Comparison of ENCODE assay signal across 10 mouse cellular contexts in the genomic region with DNA sequence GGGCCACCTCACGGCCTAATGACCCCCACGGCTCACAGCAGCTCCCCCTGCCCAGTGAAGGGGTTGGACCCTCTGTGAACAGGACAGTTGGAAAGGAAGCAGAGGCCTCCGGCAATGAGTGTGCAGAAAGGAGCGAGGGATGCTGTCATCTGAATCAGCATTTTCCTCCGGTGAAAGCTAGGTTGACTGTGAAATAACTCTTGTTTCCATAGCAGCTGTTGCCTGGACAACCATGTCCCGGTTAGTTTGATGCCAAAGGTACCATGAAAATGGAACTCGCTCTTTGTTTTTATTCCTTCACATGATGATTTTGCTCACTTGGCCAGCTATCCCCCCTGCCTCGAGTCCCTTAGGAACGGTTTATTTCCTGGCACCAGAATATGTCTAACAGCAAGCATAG. TPM values are rescaled to one million over a fixed set of nuclear protein-coding genes. Genes with fewer than 3 reads are reported as not detected.
DNase-seq lines count a peak whose midpoint lies in the region; ATAC-seq and TF ChIP-seq lines count a peak whose summit lies in the region.
"Had no signal": no experiment of that assay in that cellular context is flagged by ENCODE, and none has a peak within 500 bp of the region (broad histone marks: within the 10 kb centered on the region; RNA-seq: fewer than 3 reads in every experiment).

No protein-coding gene starts in this region.

- peaks cover 67% of the 10 kb centered on the region for H3K4me1 ChIP-seq in neural tube, embryonic 13.5 days (replicated peaks)
- peaks cover 11% of the 10 kb centered on the region; the same call in 1 of the 2 replicates for H3K4me1 ChIP-seq in intestine, postnatal 0 days (replicated peaks; ENCODE audit: control insufficient read depth, insufficient read depth, low read length)
- H3K4me1 ChIP-seq in thymus, adult 2 months (replicated peaks; ENCODE audit: control insufficient read depth, insufficient read depth, low read length): peaks cover 15% of the 10 kb centered on the region

- no peak for TF ChIP-seq POLR2A in thymus, adult 2 months (IDR thresholded peaks at IDR 0.05; ENCODE audit: control insufficient read depth, extremely low read depth, insufficient read depth, low read length, poor library complexity)

- peak; percentile 63 for DNase-seq in R1 (ENCODE audit: low read depth, low spot score)
- DNase-seq in embryo, embryonic 10.5 days (ENCODE audit: low spot score): peak; percentile 16
- peak; percentile 78 to 89 for DNase-seq in layer of hippocampus, adult 2 months (ENCODE audit: low spot score in 2 of 2)
- no peak for DNase-seq in testis, postnatal 10 days (ENCODE audit: low spot score)
- no peak for DNase-seq in thymus, adult 2 months
- DNase-seq in kidney, postnatal 4 days: no peak
- DNase-seq: spleen, adult 18-20 months had no signal

- H3K9me3 ChIP-seq in neural tube, embryonic 13.5 days: no peaks in the 10 kb centered on the region
- H3K9me3 ChIP-seq in intestine, postnatal 0 days (ENCODE audit: control insufficient read depth): no peaks in the 10 kb centered on the region

- ATAC-seq in neural tube, embryonic 13.5 days (ENCODE audit: low read depth): no peak
- ATAC-seq in intestine, postnatal 0 days: no peak

- H3K27me3 ChIP-seq in neural tube, embryonic 13.5 days: peaks cover 15% of the 10 kb centered on the region
- H3K27me3 ChIP-seq in intestine, postnatal 0 days (replicated peaks; ENCODE audit: control insufficient read depth, insufficient read depth, low read length): peaks cover 22% of the 10 kb centered on the region; the same call in 1 of the 2 replicates
- no peaks in the 10 kb centered on the region for H3K27me3 ChIP-seq in thymus, adult 2 months (ENCODE audit: control insufficient read depth, insufficient read depth, low read length)

- no peak for TF ChIP-seq CTCF in layer of hippocampus, adult 2 months (conservative IDR thresholded peaks at IDR 0.05)
- no peak for TF ChIP-seq CTCF in intestine, postnatal 0 days (IDR thresholded peaks at IDR 0.05; ENCODE audit: low read depth)
- no peak for TF ChIP-seq CTCF in thymus, adult 2 months (IDR thresholded peaks at IDR 0.05; ENCODE audit: borderline replicate concordance, control insufficient read depth, extremely low read depth, insufficient read depth, low read length, poor library complexity)

- WGBS in neural tube, embryonic 13.5 days: 30% methylated on average over 9 of the region's 9 CpGs
- 69% methylated on average over 9 of the region's 9 CpGs for WGBS in intestine, postnatal 0 days
- WGBS in thymus, adult 2 months: 61% methylated on average over 9 of the region's 9 CpGs

- H3K4me3 ChIP-seq in layer of hippocampus, adult 2 months: peak overlapping the region; percentile 28
- no peak overlapping the region for H3K4me3 ChIP-seq in neural tube, embryonic 13.5 days
- no peak overlapping the region for H3K4me3 ChIP-seq in intestine, postnatal 0 days (ENCODE audit: low read depth, low read length)
- no peak overlapping the region for H3K4me3 ChIP-seq in thymus, adult 2 months (ENCODE audit: control insufficient read depth, insufficient read depth, low read length)

- no peaks in the 10 kb centered on the region for H3K36me3 ChIP-seq in neural tube, embryonic 13.5 days
- no peaks in the 10 kb centered on the region for H3K36me3 ChIP-seq in intestine, postnatal 0 days (ENCODE audit: control insufficient read depth, insufficient read depth)
- no peaks in the 10 kb centered on the region for H3K36me3 ChIP-seq in thymus, adult 2 months (ENCODE audit: control insufficient read depth, insufficient read depth, low read length)

- H3K9ac ChIP-seq in neural tube, embryonic 13.5 days: peak overlapping the region; percentile 45
- no peak overlapping the region for H3K9ac ChIP-seq in intestine, postnatal 0 days (ENCODE audit: low read depth, low read length)

- peak overlapping the region; percentile 96 for H3K27ac ChIP-seq in layer of hippocampus, adult 2 months
- peak overlapping the region; percentile 72 for H3K27ac ChIP-seq in neural tube, embryonic 13.5 days (replicated peaks)
- H3K27ac ChIP-seq in intestine, postnatal 0 days (ENCODE audit: low read depth, low read length): no peak overlapping the region
- H3K27ac ChIP-seq in thymus, adult 2 months (ENCODE audit: control insufficient read depth, insufficient read depth, low read length): no peak overlapping the region

- peak overlapping the region; percentile 14 for H3K4me2 ChIP-seq in neural tube, embryonic 13.5 days
- no peak overlapping the region for H3K4me2 ChIP-seq in intestine, postnatal 0 days (replicated peaks; ENCODE audit: low read depth)

RNA-seq across cellular contexts. Expression of gene Setd6, which starts 15.4 kb away (rescaled TPM):
- total RNA-seq in layer of hippocampus, adult 2 months (2021): 10 to 100 TPM; 16.4 to 21.9 TPM
- polyA plus RNA-seq in neural tube, embryonic 13.5 days (2015; fragmentation: Nextera tagmentation; extraction: Ambion mirVana): 20.1 and 24.3 TPM in 2 replicates
- polyA plus RNA-seq in intestine, postnatal 0 days (2015; fragmentation: Nextera tagmentation; extraction: Ambion mirVana): 8.2 and 9.3 TPM in 2 replicates
- polyA plus RNA-seq in thymus, adult 2 months (2012; rRNA removed): 12.5 and 13.5 TPM in 2 replicates

RNA-seq across cellular contexts. Expression of gene Ndrg4, which starts 23.5 kb away (rescaled TPM):
- 1,000 to 10,000 TPM; 1,421 to 1,432 TPM for total RNA-seq in layer of hippocampus, adult 2 months (2021)
- 244 and 275 TPM in 2 replicates for polyA plus RNA-seq in neural tube, embryonic 13.5 days (2015; fragmentation: Nextera tagmentation; extraction: Ambion mirVana)
- polyA plus RNA-seq in intestine, postnatal 0 days (2015; fragmentation: Nextera tagmentation; extraction: Ambion mirVana): 11.5 and 13.1 TPM in 2 replicates
- polyA plus RNA-seq in thymus, adult 2 months (2012; rRNA removed): 7.4 and 28.3 TPM in 2 replicates
- total RNA-seq: megakaryocyte progenitor cell, adult 5-6 weeks had no signal

Comparison
In these comparisons a context has a peak if more than half of its experiments do, and no peak if none do; other contexts are left out.
1. DNase-seq: peak in R1 (single experiment), embryo, embryonic 10.5 days (single experiment) and layer of hippocampus, adult 2 months (2 of 2); none in testis, postnatal 10 days (single experiment), thymus, adult 2 months (single experiment) and kidney, postnatal 4 days (0 of 2).
2. H3K27ac ChIP-seq: peak in layer of hippocampus, adult 2 months (single experiment) and neural tube, embryonic 13.5 days (single experiment); none in intestine, postnatal 0 days (single experiment) and thymus, adult 2 months (single experiment).